In the genomic region with DNA sequence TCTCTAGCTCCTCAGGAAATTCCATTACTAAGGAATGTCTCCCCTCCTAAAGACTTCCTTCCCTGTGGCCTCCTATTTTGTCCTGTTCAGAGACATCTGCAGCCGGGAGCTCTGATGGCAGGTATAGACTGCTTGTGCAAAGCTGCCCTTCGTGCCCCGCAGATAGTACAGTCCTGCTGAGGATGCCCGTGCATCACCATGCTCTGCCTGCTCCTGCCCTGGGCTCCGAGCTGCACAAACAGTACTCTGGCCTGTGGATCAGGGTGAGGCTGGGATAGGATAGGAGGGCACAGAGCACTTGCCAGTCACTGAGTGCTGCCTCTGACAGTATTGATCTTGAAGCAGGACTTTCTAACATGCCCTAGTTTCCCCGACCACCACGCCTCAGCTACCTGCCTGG, we compare ENCODE assay signal across 13 mouse cellular contexts.
"Had no signal": no experiment of that assay in that cellular context is flagged by ENCODE, and none has a peak within 500 bp of the region (broad histone marks: within the 10 kb centered on the region; RNA-seq: fewer than 3 reads in every experiment).

No protein-coding gene starts in this region.

- DNase-seq: lung, adult 2 months; lung, postnatal 10 days; lung, postnatal 4 days; right cerebral cortex, postnatal 14 days; thymus, adult 2 months; thymus, postnatal 25 days; thymus, postnatal 4 days had no signal

- ATAC-seq: midbrain, embryonic 15.5 days had no signal

- H3K36me3 ChIP-seq: midbrain, embryonic 10.5 days; midbrain, embryonic 12.5 days; midbrain, embryonic 15.5 days; neural tube, embryonic 12.5 days; stomach, embryonic 15.5 days had no signal

- H3K27ac ChIP-seq: midbrain, embryonic 10.5 days; midbrain, embryonic 12.5 days; midbrain, embryonic 15.5 days; neural tube, embryonic 12.5 days; stomach, embryonic 15.5 days; stomach, postnatal 0 days had no signal

- H3K4me1 ChIP-seq: midbrain, embryonic 10.5 days; midbrain, embryonic 12.5 days; neural tube, embryonic 12.5 days; stomach, embryonic 15.5 days had no signal

- H3K4me2 ChIP-seq: midbrain, embryonic 12.5 days; midbrain, embryonic 15.5 days; neural tube, embryonic 12.5 days; stomach, embryonic 15.5 days had no signal

- H3K9me3 ChIP-seq: midbrain, embryonic 10.5 days; midbrain, embryonic 12.5 days; midbrain, embryonic 15.5 days; neural tube, embryonic 12.5 days; stomach, embryonic 15.5 days had no signal

- H3K4me3 ChIP-seq: midbrain, embryonic 10.5 days; midbrain, embryonic 12.5 days; midbrain, embryonic 15.5 days; neural tube, embryonic 12.5 days; stomach, embryonic 15.5 days had no signal

- H3K27me3 ChIP-seq: midbrain, embryonic 12.5 days; midbrain, embryonic 15.5 days; neural tube, embryonic 12.5 days; stomach, embryonic 15.5 days had no signal

- H3K9ac ChIP-seq: midbrain, embryonic 12.5 days; midbrain, embryonic 15.5 days; neural tube, embryonic 12.5 days; stomach, embryonic 15.5 days had no signal
